Mouse (Mus musculus): ENCODE results near the gene Arhgap24.

GRCm38 (mm10) chr5:102615249-102615648 is 134.1 kb downstream of the Arhgap24 start:
- TF ChIP-seq CTCF (IDR thresholded peaks at IDR 0.05; ENCODE audit: extremely low read depth, insufficient read depth, insufficient read length, insufficient replicate concordance) (no peak), POLR2A (IDR thresholded peaks at IDR 0.05; ENCODE audit: low read depth, low read length) (no peak)

All from spleen, adult 2 months (tissue).